Mouse (Mus musculus): ENCODE measurements around the gene Prkce.

GRCm38 (mm10) chr17:86337076-86337475 is 169.5 kb downstream of the Prkce start:
- TF ChIP-seq CTCF (IDR thresholded peaks at IDR 0.05; ENCODE audit: low read depth, low read length): no peak
- TF ChIP-seq GATA1 (IDR thresholded peaks at IDR 0.05; ENCODE audit: borderline replicate concordance, low read length): no peak
- TF ChIP-seq POLR2AphosphoS5 (IDR thresholded peaks at IDR 0.05; ENCODE audit: insufficient replicate concordance, low read depth, low read length): no peak
- no peak for TF ChIP-seq TAL1 (conservative IDR thresholded peaks at IDR 0.05; ENCODE audit: low read depth, low read length)

Measured in G1E (cell line).